Mouse (Mus musculus): ENCODE measurements around the gene Sox6. TPM values are rescaled to one million over a fixed set of nuclear protein-coding genes. Genes with fewer than 3 reads are reported as not detected.
"Not testable (repeated sequence)": the region's sequence is repeated elsewhere in the genome, so short reads cannot be mapped to it uniquely, and the experiment has no call there.

Gene Sox6
- polyA plus RNA-seq, 1 experiment from 2014 or later, result 67.4 TPM

GRCm38 (mm10) chr7:115624907-115625552, 413.6 kb downstream of the Sox6 start:
- Histone ChIP-seq H3K4me3 (no peak overlapping the region), H3K27ac (peak overlapping the region; percentile 63; the same call in 1 of the 2 replicates), H3K4me1 (peaks cover 28% of the 10 kb centered on the region), H3K9me3 (no peaks in the 10 kb centered on the region), H3K27me3 (peaks cover 5% of the 10 kb centered on the region; the same call in 1 of the 2 replicates), H3K4me2 (no peak overlapping the region), H3K9ac (no peak overlapping the region), H3K36me3 (no peaks in the 10 kb centered on the region)
- WGBS, result 14% methylated on average over 8 of the region's 8 CpGs
- ATAC-seq (ENCODE audit: insufficient number of reproducible peaks, insufficient read depth, low FRiP score, low TSS enrichment, low read depth), result peak; percentile 37; the same call in 1 of the 2 replicates

- no peak overlapping the region for H3K4me3 ChIP-seq
- peaks cover 5% of the 10 kb centered on the region; the same call in 1 of the 2 replicates for H3K27me3 ChIP-seq
- peaks cover 28% of the 10 kb centered on the region for H3K4me1 ChIP-seq
- H3K9me3 ChIP-seq, result no peaks in the 10 kb centered on the region
- H3K36me3 ChIP-seq, result no peaks in the 10 kb centered on the region
- H3K27ac ChIP-seq, result peak overlapping the region; percentile 63
- no peak for ATAC-seq (ENCODE audit: insufficient number of reproducible peaks, insufficient read depth, low FRiP score, low TSS enrichment, low read depth)
- H3K9ac ChIP-seq, result no peak overlapping the region
- H3K4me2 ChIP-seq, result no peak overlapping the region
- 50% methylated on average over 5 of the region's 5 CpGs for WGBS
These were observed 414.1 kb downstream of the Sox6 start for GRCm38 (mm10) chr7:115624451-115624850.

GRCm38 (mm10) chr7:115615697-115616237, 422.8 kb downstream of the Sox6 start:
- Histone ChIP-seq H3K9ac (no peak overlapping the region), H3K27ac (peak overlapping the region; percentile 1), H3K27me3 (0 out of 2 replicates have a peak, but pooled peaks cover 2% of the 10 kb centered on the region), H3K4me3 (no peak overlapping the region), H3K4me2 (peak overlapping the region; percentile 33), H3K9me3 (no peaks in the 10 kb centered on the region), H3K36me3 (no peaks in the 10 kb centered on the region), H3K4me1 (peaks cover 6% of the 10 kb centered on the region)
- 0 out of 2 replicates have a peak, but pooled peaks have one; percentile 43 for ATAC-seq (ENCODE audit: insufficient number of reproducible peaks, insufficient read depth, low FRiP score, low TSS enrichment, low read depth)
- WGBS, result 10% methylated on average over 10 of the region's 10 CpGs

- H3K9me3 ChIP-seq, result no peaks in the 10 kb centered on the region
- no peak for ATAC-seq (ENCODE audit: insufficient number of reproducible peaks, insufficient read depth, low FRiP score, low TSS enrichment, low read depth)
- H3K4me3 ChIP-seq, result no peak overlapping the region
- H3K27me3 ChIP-seq, result no peaks in the 10 kb centered on the region
- H3K4me2 ChIP-seq, result no peak overlapping the region
- H3K36me3 ChIP-seq, result no peaks in the 10 kb centered on the region
- no peak overlapping the region for H3K27ac ChIP-seq
- no peaks in the 10 kb centered on the region for H3K4me1 ChIP-seq
- WGBS, result 82% methylated on average over 1 of the region's 1 CpGs
- H3K9ac ChIP-seq, result no peak overlapping the region
These were observed 431.1 kb downstream of the Sox6 start for GRCm38 (mm10) chr7:115607485-115607884.

GRCm38 (mm10) chr7:115606125-115606524, 432.5 kb downstream of the Sox6 start:
- H3K9me3 ChIP-seq; H3K4me1 ChIP-seq; ATAC-seq (ENCODE audit: insufficient number of reproducible peaks, insufficient read depth, low FRiP score, low TSS enrichment, low read depth); H3K27ac ChIP-seq; H3K9ac ChIP-seq; H3K4me3 ChIP-seq; H3K4me2 ChIP-seq; H3K36me3 ChIP-seq; H3K27me3 ChIP-seq: not testable (repeated sequence)
- 73% methylated on average over 3 of the region's 3 CpGs for WGBS

GRCm38 (mm10) chr7:115604883-115605282, 433.7 kb downstream of the Sox6 start:
- ATAC-seq (ENCODE audit: insufficient number of reproducible peaks, insufficient read depth, low FRiP score, low TSS enrichment, low read depth), result no peak
- Histone ChIP-seq H3K9me3 (no peaks in the 10 kb centered on the region), H3K4me1 (no peaks in the 10 kb centered on the region), H3K27me3 (no peaks in the 10 kb centered on the region), H3K4me3 (no peak overlapping the region), H3K4me2 (no peak overlapping the region), H3K27ac (no peak overlapping the region), H3K36me3 (no peaks in the 10 kb centered on the region), H3K9ac (no peak overlapping the region)
- 73% methylated on average over 7 of the region's 7 CpGs for WGBS

GRCm38 (mm10) chr7:115597376-115597775, 441.2 kb downstream of the Sox6 start:
- 31% methylated on average over 6 of the region's 6 CpGs for WGBS
- ATAC-seq (ENCODE audit: insufficient number of reproducible peaks, insufficient read depth, low FRiP score, low TSS enrichment, low read depth), result no peak
- no peaks in the 10 kb centered on the region for H3K9me3 ChIP-seq

GRCm38 (mm10) chr7:115580461-115580860, 458.1 kb downstream of the Sox6 start:
- WGBS, result 66% methylated on average over 7 of the region's 7 CpGs
- peaks cover 8% of the 10 kb centered on the region for H3K4me1 ChIP-seq
- no peaks in the 10 kb centered on the region for H3K27me3 ChIP-seq
- H3K27ac ChIP-seq, result no peak overlapping the region
- H3K9ac ChIP-seq, result no peak overlapping the region
- 0 out of 2 replicates have a peak, but pooled peaks have one; percentile 64 for ATAC-seq (ENCODE audit: insufficient number of reproducible peaks, insufficient read depth, low FRiP score, low TSS enrichment, low read depth)
- no peaks in the 10 kb centered on the region for H3K36me3 ChIP-seq
- no peak overlapping the region for H3K4me2 ChIP-seq
- H3K9me3 ChIP-seq, result no peaks in the 10 kb centered on the region
- no peak overlapping the region for H3K4me3 ChIP-seq

More at GRCm38 (mm10) chr7:115597376-115597775, 441.2 kb downstream of the Sox6 start:
- Histone ChIP-seq H3K36me3 (no peaks in the 10 kb centered on the region), H3K4me3 (no peak overlapping the region), H3K27me3 (no peaks in the 10 kb centered on the region), H3K4me2 (no peak overlapping the region), H3K4me1 (peaks cover 15% of the 10 kb centered on the region), H3K9ac (no peak overlapping the region), H3K27ac (peak overlapping the region; percentile 39; the same call in 1 of the 2 replicates)

- Histone ChIP-seq H3K4me3 (no peak overlapping the region), H3K36me3 (no peaks in the 10 kb centered on the region), H3K27ac (no peak overlapping the region), H3K27me3 (no peaks in the 10 kb centered on the region), H3K4me1 (peaks cover 8% of the 10 kb centered on the region), H3K9ac (no peak overlapping the region), H3K4me2 (no peak overlapping the region), H3K9me3 (no peaks in the 10 kb centered on the region)
- ATAC-seq (ENCODE audit: insufficient number of reproducible peaks, insufficient read depth, low FRiP score, low TSS enrichment, low read depth), result no peak
- 73% methylated on average over 3 of the region's 3 CpGs for WGBS
These were observed 458.8 kb downstream of the Sox6 start for GRCm38 (mm10) chr7:115579826-115580225.

GRCm38 (mm10) chr7:115576387-115576786, 462.2 kb downstream of the Sox6 start:
- Histone ChIP-seq H3K9ac (no peak overlapping the region), H3K9me3 (no peaks in the 10 kb centered on the region), H3K27me3 (0 out of 2 replicates have a peak, but pooled peaks cover 3% of the 10 kb centered on the region), H3K4me1 (peaks cover 3% of the 10 kb centered on the region; the same call in 1 of the 2 replicates), H3K4me3 (no peak overlapping the region), H3K36me3 (no peaks in the 10 kb centered on the region), H3K4me2 (no peak overlapping the region), H3K27ac (no peak overlapping the region)
- WGBS, result 78% methylated on average over 1 of the region's 1 CpGs
- ATAC-seq (ENCODE audit: insufficient number of reproducible peaks, insufficient read depth, low FRiP score, low TSS enrichment, low read depth), result no peak

GRCm38 (mm10) chr7:115574834-115575233, 463.8 kb downstream of the Sox6 start:
- no peak overlapping the region for H3K4me2 ChIP-seq
- no peak overlapping the region for H3K27ac ChIP-seq
- WGBS, result 44% methylated on average over 1 of the region's 1 CpGs
- no peaks in the 10 kb centered on the region for H3K4me1 ChIP-seq
- 0 out of 2 replicates have a peak, but pooled peaks cover 9% of the 10 kb centered on the region for H3K27me3 ChIP-seq
- H3K9me3 ChIP-seq, result no peaks in the 10 kb centered on the region
- no peak overlapping the region for H3K9ac ChIP-seq
- H3K4me3 ChIP-seq, result no peak overlapping the region
- no peak for ATAC-seq (ENCODE audit: insufficient number of reproducible peaks, insufficient read depth, low FRiP score, low TSS enrichment, low read depth)
- no peaks in the 10 kb centered on the region for H3K36me3 ChIP-seq

GRCm38 (mm10) chr7:115568821-115569240, 469.8 kb downstream of the Sox6 start:
- no peak for ATAC-seq (ENCODE audit: insufficient number of reproducible peaks, insufficient read depth, low FRiP score, low TSS enrichment, low read depth)
- Histone ChIP-seq H3K4me2 (peak overlapping the region; percentile 46), H3K4me3 (0 out of 2 replicates have a peak overlapping the region, but pooled peaks have one; percentile 16), H3K9ac (no peak overlapping the region), H3K36me3 (no peaks in the 10 kb centered on the region), H3K27me3 (peaks cover 26% of the 10 kb centered on the region; the same call in 1 of the 2 replicates), H3K4me1 (peaks cover 20% of the 10 kb centered on the region), H3K9me3 (no peaks in the 10 kb centered on the region), H3K27ac (no peak overlapping the region)
- 18% methylated on average over 9 of the region's 9 CpGs for WGBS
